Mouse (Mus musculus): Measurements from ENCODE around the gene Hist1h3e. TPM values are rescaled to one million over a fixed set of nuclear protein-coding genes. Genes with fewer than 3 reads are reported as not detected.
"Not testable (repeated sequence)": the region's sequence is repeated elsewhere in the genome, so short reads cannot be mapped to it uniquely, and the experiment has no call there.

Gene Hist1h3e
- total RNA-seq, 2 experiments from 2014 or later, result 27.2 to 218 TPM

- no peak for ATAC-seq (replicated peaks; ENCODE audit: poor library complexity, severe bottlenecking)
These were observed 21.4 kb upstream of the Hist1h3e start for GRCm38 (mm10) chr13:23583387-23584068.

GRCm38 (mm10) chr13:23582219-23583056 is 20.3 kb upstream of the Hist1h3e start:
- ATAC-seq (replicated peaks; ENCODE audit: poor library complexity, severe bottlenecking), result no peak

DNA sequence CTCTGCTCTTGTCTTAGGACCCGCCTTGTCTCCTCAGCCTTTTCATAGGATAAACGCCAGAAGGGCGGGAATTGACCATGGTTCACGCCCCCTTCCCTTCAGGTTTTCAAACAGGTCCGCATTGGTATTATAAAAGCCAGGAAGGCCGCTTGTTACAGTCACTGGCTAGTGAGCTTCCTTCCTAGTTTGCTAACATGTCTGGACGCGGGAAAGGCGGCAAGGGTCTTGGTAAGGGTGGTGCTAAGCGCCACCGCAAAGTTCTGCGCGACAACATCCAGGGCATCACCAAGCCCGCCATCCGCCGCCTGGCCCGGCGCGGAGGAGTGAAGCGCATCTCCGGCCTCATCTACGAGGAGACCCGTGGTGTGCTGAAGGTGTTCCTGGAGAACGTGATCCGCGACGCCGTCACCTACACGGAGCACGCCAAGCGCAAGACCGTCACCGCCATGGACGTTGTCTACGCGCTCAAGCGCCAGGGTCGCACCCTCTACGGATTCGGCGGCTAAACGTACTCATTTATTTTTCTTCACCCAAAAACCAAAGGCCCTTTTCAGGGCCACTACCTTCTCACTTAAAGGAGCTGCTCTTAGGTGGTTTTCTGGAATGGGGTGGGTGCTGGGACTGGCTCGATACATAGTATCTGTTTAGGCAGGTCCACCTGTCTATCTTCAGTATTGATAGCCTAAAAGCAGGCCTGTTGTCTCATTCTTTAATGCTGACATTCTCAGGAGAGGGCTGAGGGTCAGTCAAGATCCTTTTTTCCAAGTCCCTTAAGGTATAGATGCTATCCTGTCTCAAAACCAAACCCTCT is 19.4 kb upstream of the Hist1h3e start, which contains the start of gene Hist1h4d:
TSS of gene Hist1h4d (plus strand) at position 191 of the 811 bp plus-strand sequence.
- peak; percentile 81 for ATAC-seq (replicated peaks; ENCODE audit: poor library complexity, severe bottlenecking)

- ATAC-seq (replicated peaks; ENCODE audit: poor library complexity, severe bottlenecking), result no peak
These were observed 15.7 kb upstream of the Hist1h3e start for GRCm38 (mm10) chr13:23577835-23578234.

- ATAC-seq (replicated peaks; ENCODE audit: poor library complexity, severe bottlenecking), result no peak
These were observed 14.9 kb upstream of the Hist1h3e start for GRCm38 (mm10) chr13:23576906-23577639.

GRCm38 (mm10) chr13:23576351-23576881 is 14.2 kb upstream of the Hist1h3e start:
- no peak for ATAC-seq (replicated peaks; ENCODE audit: poor library complexity, severe bottlenecking)

GRCm38 (mm10) chr13:23575864-23576313 is 13.7 kb upstream of the Hist1h3e start:
- not testable (repeated sequence) for ATAC-seq (replicated peaks; ENCODE audit: poor library complexity, severe bottlenecking)

GRCm38 (mm10) chr13:23575271-23575851 is 13.2 kb upstream of the Hist1h3e start, which contains the start of gene Hist1h3d:
Gene Hist1h3d, plus strand, starts transcription at chr13:23575763.
- ATAC-seq (replicated peaks; ENCODE audit: poor library complexity, severe bottlenecking), result peak; percentile 43

GRCm38 (mm10) chr13:23574546-23575170 is 12.5 kb upstream of the Hist1h3e start:
- not testable (repeated sequence) for ATAC-seq (replicated peaks; ENCODE audit: poor library complexity, severe bottlenecking)

DNA sequence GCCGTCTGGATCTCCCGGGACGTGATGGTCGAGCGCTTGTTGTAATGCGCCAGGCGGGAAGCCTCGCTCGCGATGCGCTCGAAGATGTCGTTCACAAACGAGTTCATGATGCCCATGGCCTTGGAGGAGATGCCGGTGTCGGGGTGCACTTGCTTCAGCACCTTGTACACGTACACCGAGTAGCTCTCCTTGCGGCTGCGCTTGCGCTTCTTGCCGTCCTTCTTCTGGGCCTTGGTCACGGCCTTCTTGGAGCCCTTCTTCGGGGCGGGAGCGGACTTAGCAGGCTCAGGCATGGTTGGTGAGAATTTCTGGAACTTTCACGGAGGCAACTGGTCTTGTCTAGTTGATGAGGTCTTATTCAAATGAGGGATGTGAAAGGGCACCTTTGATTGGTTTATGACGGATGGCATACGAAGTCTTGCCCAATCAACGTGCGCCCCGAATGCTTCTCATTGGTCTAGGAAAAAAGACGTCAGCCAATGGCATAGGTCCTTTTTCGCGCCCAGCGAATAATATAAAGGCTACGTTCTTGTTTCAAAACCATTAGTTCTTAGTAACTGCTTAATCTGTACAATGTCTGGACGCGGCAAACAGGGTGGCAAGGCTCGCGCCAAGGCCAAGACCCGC is 11.8 kb upstream of the Hist1h3e start, which contains the start of the genes Hist1h2bf and Hist1h2ad:
TSS of gene Hist1h2bf (minus strand) at position 299 of the 627 bp plus-strand sequence.
TSS of gene Hist1h2ad (plus strand) at position 484 of the 627 bp plus-strand sequence.
- ATAC-seq (replicated peaks; ENCODE audit: poor library complexity, severe bottlenecking), result peak; percentile 67

DNA sequence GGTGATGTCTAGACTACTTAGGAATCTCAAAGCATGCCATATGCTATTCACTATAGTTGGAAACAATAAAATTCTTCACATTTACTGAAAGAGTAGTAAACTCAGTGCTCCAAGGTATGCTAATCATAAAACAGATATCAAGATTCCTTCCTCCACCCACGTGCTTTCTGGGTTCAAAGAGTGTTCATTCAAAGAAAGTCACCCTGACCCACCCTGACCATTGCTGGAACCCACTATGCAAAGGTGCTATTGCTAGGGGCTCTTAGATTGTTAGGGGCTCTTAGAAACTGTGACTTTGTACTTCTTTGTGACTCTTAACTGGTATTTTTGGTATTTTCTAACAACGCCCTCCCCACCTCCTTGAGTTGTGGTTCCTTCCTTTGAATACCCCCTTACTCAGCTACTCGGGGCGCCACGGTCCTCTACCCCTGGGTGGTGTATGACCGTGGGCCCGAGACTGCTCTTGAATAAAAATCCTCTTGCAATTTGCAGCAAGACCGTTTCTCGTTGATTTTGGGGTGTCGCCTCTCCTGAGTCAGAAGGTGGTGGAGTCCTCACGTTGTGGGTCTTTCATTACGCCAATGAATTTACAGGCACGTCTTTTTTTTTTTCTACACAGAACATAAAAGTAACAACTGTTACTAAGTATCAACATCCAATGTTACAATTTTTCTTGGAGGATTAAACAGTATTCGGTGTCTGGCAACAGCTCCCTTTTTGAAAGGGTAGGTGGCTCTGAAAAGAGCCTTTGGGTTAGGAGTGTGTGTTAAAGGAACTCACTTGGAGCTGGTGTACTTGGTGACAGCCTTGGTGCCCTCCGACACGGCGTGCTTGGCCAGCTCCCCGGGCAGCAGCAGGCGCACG is 11.1 kb upstream of the Hist1h3e start:
- ATAC-seq (replicated peaks; ENCODE audit: poor library complexity, severe bottlenecking), result not testable (repeated sequence)

- ATAC-seq (replicated peaks; ENCODE audit: poor library complexity, severe bottlenecking), result no peak
These were observed 10.3 kb upstream of the Hist1h3e start for GRCm38 (mm10) chr13:23572218-23573033.

GRCm38 (mm10) chr13:23571504-23572217 is 9.5 kb upstream of the Hist1h3e start:
- ATAC-seq (replicated peaks; ENCODE audit: poor library complexity, severe bottlenecking), result peak; percentile 13; the same call in 1 of the 2 replicates

DNA sequence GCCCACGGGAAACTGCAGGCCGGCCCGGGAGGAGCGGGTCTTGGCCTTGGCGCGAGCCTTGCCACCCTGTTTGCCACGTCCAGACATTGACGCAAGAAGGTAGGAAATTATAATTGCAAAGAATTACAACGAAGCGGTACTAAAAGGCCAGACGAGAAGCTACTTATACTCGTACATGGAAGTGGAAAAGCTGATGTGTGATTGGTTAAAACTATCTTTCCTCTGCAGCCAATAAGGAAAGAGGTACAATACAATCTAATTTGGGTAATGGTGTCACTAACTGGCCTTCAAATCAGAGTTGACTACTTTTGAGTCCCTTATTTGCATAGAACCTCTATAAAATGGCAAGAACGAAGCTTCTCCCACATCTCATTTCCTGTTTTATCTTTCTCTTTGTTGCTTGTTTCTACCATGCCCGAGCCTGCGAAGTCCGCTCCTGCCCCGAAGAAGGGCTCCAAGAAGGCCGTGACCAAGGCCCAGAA is 8.9 kb upstream of the Hist1h3e start, which contains the start of the genes Hist1h2ae and Hist1h2bg:
TSS of gene Hist1h2ae (minus strand) at position 199 of the 482 bp plus-strand sequence.
TSS of gene Hist1h2bg (plus strand) at position 375 of the 482 bp plus-strand sequence.
- peak; percentile 71 for ATAC-seq (replicated peaks; ENCODE audit: poor library complexity, severe bottlenecking)

Measured in granulocyte monocyte progenitor cell, adult 5-6 weeks (primary cell).